Mouse (Mus musculus) stomach, embryonic 15.5 days (tissue): Measurements from ENCODE around the gene Krcc1. TPM values are rescaled to one million over a fixed set of nuclear protein-coding genes. Genes with fewer than 3 reads are reported as not detected.

ENCODE experiments used
- ATAC-seq: fragments of 200-750 bp; cut with Nextera tagmentation; 2 replicates; pipeline ENCODE4 v1.8.0; 2017; ENCODE audit warnings: low read depth, moderate number of reproducible peaks, moderate TSS enrichment; ENCODE audit not compliant: insufficient read depth, low FRiP score
- H3K27ac ChIP-seq: fragments of 300-500 bp; sonication (generic); 2 replicates; pipeline ENCODE4 v1.5.1; 2015; ENCODE audit warnings: mild to moderate bottlenecking, inconsistent platforms
- H3K27me3 ChIP-seq: fragments of 300-500 bp; sonication (generic); replicated peaks from 2 replicates; pipeline ENCODE4 v1.6.1; 2015; ENCODE audit warnings: inconsistent platforms
- H3K36me3 ChIP-seq: fragments of 300-500 bp; sonication (generic); 2 replicates; pipeline ENCODE4 v1.6.1; 2015; ENCODE audit warnings: inconsistent platforms
- H3K4me1 ChIP-seq: fragments of 300-500 bp; sonication (generic); 2 replicates; pipeline ENCODE4 v1.6.1; 2015; ENCODE audit warnings: inconsistent platforms
- H3K4me2 ChIP-seq: fragments of 300-500 bp; sonication (generic); 2 replicates; pipeline ENCODE4 v1.6.1; 2015; ENCODE audit warnings: mild to moderate bottlenecking, inconsistent platforms
- H3K4me3 ChIP-seq: fragments of 300-500 bp; sonication (generic); replicated peaks from 2 replicates; pipeline ENCODE4 v1.5.1; 2015; ENCODE audit warnings: inconsistent platforms
- H3K9ac ChIP-seq: fragments of 300-500 bp; sonication (generic); 2 replicates; pipeline ENCODE4 v1.6.1; 2015; ENCODE audit warnings: inconsistent platforms
- H3K9me3 ChIP-seq: fragments of 300-500 bp; sonication (generic); 2 replicates; pipeline ENCODE4 v1.6.1; 2016; ENCODE audit warnings: inconsistent platforms
- WGBS: fragments of 180-500 bp; shearing (Covaris S2); methylation state at CpG from one replicate; pipeline ENCODE4 v1.1.7; 2015; 5-methylcytosine and 5-hydroxymethylcytosine counted together
- polyA plus RNA-seq: library from polyadenylated mRNA; unstranded; fragments of >200 nt; fragmentation: Nextera tagmentation; extraction: Ambion mirVana; gene quantifications from 2 replicates; pipeline ENCODE4 v1.2.1, GENCODE M21; 2015

The Krcc1 gene
- polyA plus RNA-seq, 1 experiment from 2014 or later: 60.8 TPM

DNA sequence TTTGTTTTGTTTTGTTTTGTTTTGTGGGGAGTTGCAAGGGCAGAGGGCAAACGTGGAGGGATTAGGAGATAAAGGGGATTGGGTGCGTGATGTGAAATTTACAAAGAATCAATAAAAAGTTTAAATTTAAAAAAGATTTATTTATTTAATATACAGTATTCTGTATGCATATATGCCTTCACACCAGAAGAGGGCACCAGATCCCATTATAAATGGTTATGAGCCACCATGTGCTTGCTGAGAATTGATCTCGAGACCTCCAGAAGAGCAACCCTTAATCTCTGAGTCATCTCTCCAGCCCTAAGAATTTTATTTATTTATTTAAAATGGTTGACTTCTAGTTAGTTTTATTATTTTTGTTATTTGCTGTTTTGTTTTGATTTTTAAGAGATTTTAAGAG, 28.2 kb upstream of the Krcc1 start:
- Histone ChIP-seq H3K4me1 (no peaks in the 10 kb centered on the region), H3K4me2 (no peak overlapping the region), H3K27me3 (no peaks in the 10 kb centered on the region), H3K9ac (no peak overlapping the region), H3K36me3 (no peaks in the 10 kb centered on the region), H3K4me3 (no peak overlapping the region), H3K9me3 (no peaks in the 10 kb centered on the region), H3K27ac (no peak overlapping the region)
- WGBS: 80% methylated on average over 3 of the region's 3 CpGs
- ATAC-seq: no peak

- Histone ChIP-seq H3K27ac (no peak overlapping the region), H3K4me1 (no peaks in the 10 kb centered on the region), H3K27me3 (no peaks in the 10 kb centered on the region), H3K9ac (no peak overlapping the region), H3K36me3 (no peaks in the 10 kb centered on the region), H3K4me2 (no peak overlapping the region), H3K9me3 (no peaks in the 10 kb centered on the region), H3K4me3 (no peak overlapping the region)
- ATAC-seq: no peak
- 74% methylated on average over 1 of the region's 1 CpGs for WGBS
Measured at GRCm38 (mm10) chr6:71248420-71248819, 23.1 kb upstream of the Krcc1 start.

- no peak for ATAC-seq
- H3K4me2 ChIP-seq: no peak overlapping the region
- no peak overlapping the region for H3K4me3 ChIP-seq
- H3K9me3 ChIP-seq: no peaks in the 10 kb centered on the region
- WGBS: 74% methylated on average over 3 of the region's 3 CpGs
- H3K27ac ChIP-seq: no peak overlapping the region
- no peaks in the 10 kb centered on the region for H3K36me3 ChIP-seq
- H3K27me3 ChIP-seq: no peaks in the 10 kb centered on the region
- H3K4me1 ChIP-seq: no peaks in the 10 kb centered on the region
- no peak overlapping the region for H3K9ac ChIP-seq
Measured at GRCm38 (mm10) chr6:71249615-71250014, 21.9 kb upstream of the Krcc1 start.

GRCm38 (mm10) chr6:71250951-71251350, 20.5 kb upstream of the Krcc1 start:
- Histone ChIP-seq H3K27me3 (no peaks in the 10 kb centered on the region), H3K36me3 (no peaks in the 10 kb centered on the region), H3K4me1 (no peaks in the 10 kb centered on the region), H3K9ac (no peak overlapping the region), H3K9me3 (no peaks in the 10 kb centered on the region), H3K4me3 (no peak overlapping the region), H3K4me2 (no peak overlapping the region), H3K27ac (no peak overlapping the region)
- ATAC-seq: no peak
- 80% methylated on average over 8 of the region's 8 CpGs for WGBS

DNA sequence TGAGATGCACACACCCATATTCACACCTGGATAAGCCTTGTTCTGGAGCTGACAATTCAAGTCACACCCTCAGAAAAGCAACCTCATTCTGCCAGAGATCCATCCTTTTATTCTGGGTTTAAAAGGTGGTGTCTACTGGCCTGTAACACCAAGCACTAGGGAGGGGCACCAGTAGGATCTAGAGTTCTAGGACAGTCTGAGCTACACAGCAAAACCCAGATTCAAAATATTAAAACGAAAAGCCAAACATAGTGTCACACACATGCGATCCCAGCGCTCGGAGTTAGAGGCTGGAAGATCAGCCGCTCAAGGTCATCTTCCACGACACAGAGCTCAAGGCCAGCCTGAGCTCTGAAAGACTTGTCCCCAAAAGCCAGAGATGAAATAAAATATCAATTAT, 17.0 kb upstream of the Krcc1 start:
- Histone ChIP-seq H3K9me3 (no peaks in the 10 kb centered on the region), H3K27me3 (no peaks in the 10 kb centered on the region)
- WGBS: 86% methylated on average over 6 of the region's 6 CpGs

DNA sequence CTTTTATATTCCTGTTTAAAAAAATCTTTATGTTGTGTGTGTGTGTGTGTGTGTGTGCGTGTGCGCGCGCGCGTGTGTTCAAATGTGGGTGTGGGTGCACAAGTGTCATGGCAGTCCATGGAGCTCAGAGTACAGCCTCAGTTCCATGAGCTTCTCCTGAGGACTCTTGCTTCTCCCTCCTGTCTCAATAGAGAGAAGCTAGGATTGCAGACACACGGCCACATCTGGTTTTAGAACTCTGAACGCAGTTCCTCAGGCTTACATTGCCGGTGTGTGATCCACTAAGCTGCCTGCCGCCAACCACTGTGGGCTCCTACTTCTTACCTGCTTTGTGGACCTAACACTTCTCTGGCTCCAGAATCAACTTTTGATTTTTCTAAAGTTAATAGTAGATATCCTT, 15.3 kb upstream of the Krcc1 start:
- no peaks in the 10 kb centered on the region for H3K36me3 ChIP-seq
- H3K4me1 ChIP-seq: no peaks in the 10 kb centered on the region
- H3K4me2 ChIP-seq: no peak overlapping the region
- no peaks in the 10 kb centered on the region for H3K9me3 ChIP-seq
- no peak overlapping the region for H3K4me3 ChIP-seq
- H3K9ac ChIP-seq: no peak overlapping the region
- no peaks in the 10 kb centered on the region for H3K27me3 ChIP-seq
- H3K27ac ChIP-seq: no peak overlapping the region
- no peak for ATAC-seq
- 90% methylated on average over 10 of the region's 10 CpGs for WGBS

More for the DNA sequence above, 17.0 kb upstream of the Krcc1 start:
- Histone ChIP-seq H3K9ac (no peak overlapping the region), H3K4me2 (no peak overlapping the region), H3K27ac (no peak overlapping the region), H3K4me3 (no peak overlapping the region), H3K36me3 (no peaks in the 10 kb centered on the region), H3K4me1 (no peaks in the 10 kb centered on the region)
- no peak for ATAC-seq

GRCm38 (mm10) chr6:71257375-71257774, 14.1 kb upstream of the Krcc1 start:
- H3K4me1 ChIP-seq: 0 out of 2 replicates have a peak, but pooled peaks cover 2% of the 10 kb centered on the region

DNA sequence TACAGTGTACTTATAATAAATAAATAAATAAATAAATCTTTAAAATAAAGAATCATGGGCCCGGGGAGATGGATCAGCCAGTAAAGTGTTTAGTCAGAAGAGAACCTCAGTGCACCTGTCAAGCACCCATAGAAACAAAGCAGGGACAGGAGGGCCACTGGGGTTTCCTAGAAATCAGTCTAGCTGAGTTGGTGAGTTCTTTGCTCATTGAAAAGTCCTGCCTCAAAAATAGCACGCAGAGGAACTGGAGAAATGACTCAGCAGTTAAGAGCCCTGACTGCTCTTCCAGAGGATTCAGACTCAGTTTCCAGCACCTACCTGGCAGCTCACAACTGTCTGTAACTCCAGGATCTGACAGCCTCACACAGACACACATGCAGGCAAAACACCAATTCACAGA, 12.9 kb upstream of the Krcc1 start:
- Histone ChIP-seq H3K36me3 (no peaks in the 10 kb centered on the region), H3K4me2 (no peak overlapping the region), H3K27me3 (no peaks in the 10 kb centered on the region), H3K4me3 (no peak overlapping the region), H3K9me3 (no peaks in the 10 kb centered on the region), H3K4me1 (0 out of 2 replicates have a peak, but pooled peaks cover 7% of the 10 kb centered on the region), H3K27ac (no peak overlapping the region), H3K9ac (no peak overlapping the region)
- 82% methylated on average over 2 of the region's 2 CpGs for WGBS
- ATAC-seq: no peak

More at GRCm38 (mm10) chr6:71257375-71257774, 14.1 kb upstream of the Krcc1 start:
- Histone ChIP-seq H3K4me3 (no peak overlapping the region), H3K27ac (no peak overlapping the region), H3K4me2 (no peak overlapping the region), H3K9me3 (no peaks in the 10 kb centered on the region), H3K27me3 (no peaks in the 10 kb centered on the region), H3K36me3 (no peaks in the 10 kb centered on the region), H3K9ac (no peak overlapping the region)
- WGBS: 45% methylated on average over 1 of the region's 1 CpGs
- no peak for ATAC-seq

DNA sequence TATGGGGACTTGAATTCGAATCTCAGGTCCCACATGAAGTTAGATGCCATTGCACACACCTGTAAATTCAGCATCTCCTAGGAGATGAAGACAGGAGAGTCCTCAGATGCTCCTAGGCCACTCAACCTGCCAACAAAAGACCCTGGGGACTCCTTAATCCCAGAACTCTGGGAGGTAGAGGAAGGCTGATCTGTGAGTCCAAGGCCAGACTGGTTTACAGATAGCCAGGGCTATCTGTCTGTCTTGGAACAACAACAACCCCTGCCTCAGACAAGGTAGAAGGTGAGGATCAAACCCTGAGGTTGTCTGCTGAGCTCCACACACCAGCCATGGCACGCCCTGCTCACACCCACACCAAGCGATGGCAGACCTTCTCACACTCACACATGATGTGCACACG, 12.3 kb upstream of the Krcc1 start:
- H3K4me2 ChIP-seq: no peak overlapping the region
- H3K4me3 ChIP-seq: no peak overlapping the region
- H3K27ac ChIP-seq: no peak overlapping the region
- 0 out of 2 replicates have a peak, but pooled peaks cover 7% of the 10 kb centered on the region for H3K4me1 ChIP-seq
- no peaks in the 10 kb centered on the region for H3K36me3 ChIP-seq
- H3K9ac ChIP-seq: no peak overlapping the region
- H3K27me3 ChIP-seq: no peaks in the 10 kb centered on the region
- 90% methylated on average over 4 of the region's 4 CpGs for WGBS
- H3K9me3 ChIP-seq: no peaks in the 10 kb centered on the region
- no peak for ATAC-seq

- no peaks in the 10 kb centered on the region for H3K36me3 ChIP-seq
- H3K4me3 ChIP-seq: no peak overlapping the region
- H3K9ac ChIP-seq: no peak overlapping the region
- H3K9me3 ChIP-seq: no peaks in the 10 kb centered on the region
- H3K4me1 ChIP-seq: 0 out of 2 replicates have a peak, but pooled peaks cover 7% of the 10 kb centered on the region
- no peaks in the 10 kb centered on the region for H3K27me3 ChIP-seq
- WGBS: 41% methylated on average over 6 of the region's 6 CpGs
- H3K27ac ChIP-seq: no peak overlapping the region
- ATAC-seq: no peak
- H3K4me2 ChIP-seq: no peak overlapping the region
Measured at GRCm38 (mm10) chr6:71260051-71260640, 11.3 kb upstream of the Krcc1 start.

GRCm38 (mm10) chr6:71261060-71261459, 10.4 kb upstream of the Krcc1 start:
- no peaks in the 10 kb centered on the region for H3K9me3 ChIP-seq
- H3K4me2 ChIP-seq: no peak overlapping the region
- H3K36me3 ChIP-seq: no peaks in the 10 kb centered on the region
- no peak overlapping the region for H3K9ac ChIP-seq
- H3K27ac ChIP-seq: no peak overlapping the region
- no peak for ATAC-seq
- H3K4me1 ChIP-seq: 0 out of 2 replicates have a peak, but pooled peaks cover 7% of the 10 kb centered on the region
- 42% methylated on average over 3 of the region's 3 CpGs for WGBS
- H3K4me3 ChIP-seq: no peak overlapping the region
- H3K27me3 ChIP-seq: no peaks in the 10 kb centered on the region

- no peak overlapping the region for H3K4me3 ChIP-seq
- H3K36me3 ChIP-seq: no peaks in the 10 kb centered on the region
- H3K4me2 ChIP-seq: no peak overlapping the region
- 0 out of 2 replicates have a peak, but pooled peaks cover 7% of the 10 kb centered on the region for H3K4me1 ChIP-seq
- WGBS: 64% methylated on average over 8 of the region's 8 CpGs
- no peak overlapping the region for H3K27ac ChIP-seq
- H3K27me3 ChIP-seq: no peaks in the 10 kb centered on the region
- no peak for ATAC-seq
- H3K9me3 ChIP-seq: no peaks in the 10 kb centered on the region
- H3K9ac ChIP-seq: no peak overlapping the region
Measured at GRCm38 (mm10) chr6:71262142-71262833, 9.2 kb upstream of the Krcc1 start.
